Mouse (Mus musculus) lung, postnatal 0 days (tissue): ENCODE measurements around the gene Tfap2b.

ENCODE experiments used
- CTCF ChIP-seq: IDR thresholded peaks from 2 replicates; pipeline ENCODE4 v1.5.1; 2016; ENCODE audit warnings: antibody characterized with exemption, mild to moderate bottlenecking
- EP300 ChIP-seq: IDR thresholded peaks from 2 replicates; pipeline ENCODE4 v1.6.1; 2016; ENCODE audit warnings: antibody characterized with exemption, mild to moderate bottlenecking, control low read depth

DNA sequence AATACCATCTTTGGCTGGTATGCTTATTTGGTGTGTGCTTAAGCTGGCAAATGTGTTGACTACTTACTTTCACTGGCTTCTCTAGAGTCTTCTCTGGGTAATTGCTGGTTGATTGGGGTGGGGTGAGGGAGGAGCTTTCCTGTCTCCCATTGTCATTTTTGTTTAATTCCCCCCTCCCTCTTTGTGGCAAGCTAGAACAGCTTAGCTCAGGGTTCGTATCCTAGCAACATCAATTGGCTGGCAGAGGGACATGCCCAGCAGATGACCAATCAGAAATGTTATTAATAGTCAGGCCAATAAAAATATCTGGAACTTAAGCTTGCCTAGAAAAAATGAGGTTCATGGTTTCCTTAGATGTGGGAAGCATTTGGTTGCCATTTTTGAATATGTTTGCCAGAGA lies 11.8 kb downstream of the Tfap2b start:
- TF ChIP-seq CTCF (no peak), EP300 (no peak)
